Mouse (Mus musculus) inflammation-experienced regulatory T-cells (primary cell): ENCODE results near the gene 2310034C09Rik. TPM values are rescaled to one million over a fixed set of nuclear protein-coding genes. Genes with fewer than 3 reads are reported as not detected.

Experiments used
- polyA plus RNA-seq, 2 experiments: library from polyadenylated mRNA; unstranded; fragments of 100-300 nt; shearing (Covaris generic); gene quantifications; one replicate each; pipeline ENCODE4 v1.2.1; 2017

Gene 2310034C09Rik
- polyA plus RNA-seq, result not detected

GRCm38 (mm10) chr16:88758547-88758946 is at the start of gene 2310034C09Rik:
2310034C09Rik (plus strand) TSS chr16:88758847.

DNA sequence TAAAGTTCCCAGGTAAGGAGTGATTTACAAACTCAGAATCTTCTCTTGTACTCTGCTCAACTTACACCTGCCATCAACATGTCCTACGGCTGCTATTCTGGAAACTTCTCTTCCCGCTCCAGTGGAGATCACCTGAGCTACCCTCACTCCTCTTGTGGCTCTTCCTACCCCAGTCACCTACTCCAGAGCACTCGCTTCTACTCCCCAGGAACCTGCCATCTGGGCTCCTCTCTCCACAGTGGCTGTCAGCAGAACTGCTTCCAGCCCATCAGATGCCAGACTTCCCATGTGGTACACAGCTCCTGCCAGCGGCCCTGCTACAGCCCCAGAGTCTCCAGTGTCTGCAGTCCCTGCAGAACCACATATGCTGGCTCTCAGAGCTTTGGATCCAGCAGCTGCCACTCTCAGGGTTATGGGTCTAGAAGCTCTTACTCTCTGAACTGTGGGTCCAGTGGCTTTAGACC is 29.8 kb upstream of the 2310034C09Rik start, which contains the start of gene Krtap13-1:
Krtap13-1 (plus strand) TSS at position 51 of the 464 bp plus-strand sequence.

GRCm38 (mm10) chr16:88751535-88751934 is 7.1 kb upstream of the 2310034C09Rik start, which contains the start of gene Krtap13:
Krtap13 (minus strand) TSS chr16:88751635.

DNA sequence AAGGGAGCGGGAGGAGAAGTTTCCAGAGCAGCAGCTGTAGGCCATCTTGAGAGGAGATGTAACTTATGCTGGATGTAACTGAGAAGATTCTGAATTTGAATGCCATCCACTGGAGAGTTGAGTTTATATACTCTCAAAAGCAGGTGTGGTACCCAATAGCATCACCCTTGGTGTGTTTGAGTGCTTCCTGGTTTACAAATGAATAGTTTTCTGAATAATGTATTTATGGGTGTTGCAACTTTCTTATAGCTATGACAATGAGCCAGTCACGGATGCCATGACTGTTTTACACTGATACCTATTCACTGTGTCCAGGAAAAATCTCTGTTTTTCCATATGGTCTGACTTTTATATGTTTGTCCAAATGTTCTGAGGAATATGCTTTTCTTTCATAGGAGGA is 15.5 kb downstream of the 2310034C09Rik start, which contains the start of gene 2310057N15Rik:
2310057N15Rik (minus strand) TSS at position 101 of the 400 bp plus-strand sequence.

DNA sequence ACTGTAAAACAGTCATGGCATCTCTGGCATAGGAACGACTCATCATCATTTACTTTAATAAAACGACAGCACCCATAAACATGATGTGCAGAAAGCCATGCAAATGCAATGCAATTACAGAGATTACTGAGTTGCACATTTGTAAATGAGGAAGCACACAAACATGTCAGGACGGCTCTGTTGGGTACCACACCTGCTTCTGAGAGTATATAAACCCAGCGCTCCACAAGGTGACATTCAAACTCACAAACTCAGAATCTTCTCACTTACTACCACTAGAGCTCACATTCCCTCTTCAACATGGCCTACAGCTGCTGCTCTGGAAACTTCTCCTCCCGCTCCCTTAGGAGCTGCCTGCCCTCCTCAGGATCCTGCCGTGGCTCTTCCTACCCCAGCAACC is 18.9 kb downstream of the 2310034C09Rik start, which contains the start of gene Gm5965:
Gm5965 (plus strand) TSS at position 301 of the 400 bp plus-strand sequence.

Other genes starting within 250 kb of the 2310034C09Rik start
- gene Cldn8, start 195.7 kb upstream of the 2310034C09Rik start, polyA plus RNA-seq, result under 1 TPM in 1 of 2 experiments, not detected in 1; 0.51 TPM
- gene Krtap24-1, start 146.6 kb upstream of the 2310034C09Rik start, polyA plus RNA-seq, result not detected
- gene 2310079G19Rik, start 131.2 kb upstream of the 2310034C09Rik start, polyA plus RNA-seq, result not detected
- gene Krtap26-1, start 111.1 kb upstream of the 2310034C09Rik start, polyA plus RNA-seq, result under 1 TPM in 1 of 2 experiments, not detected in 1; 0.29 TPM
- gene Krtap27-1, start 87.2 kb upstream of the 2310034C09Rik start, polyA plus RNA-seq, result not detected
- gene 2310061N02Rik, start 50.9 kb upstream of the 2310034C09Rik start, polyA plus RNA-seq, result not detected
- under 1 TPM in 1 of 2 experiments, not detected in 1; 0.51 TPM for gene Krtap13-1, start 30.0 kb upstream of the 2310034C09Rik start, polyA plus RNA-seq
- gene Krtap13, start 7.2 kb upstream of the 2310034C09Rik start, polyA plus RNA-seq, result not detected
- gene 2310057N15Rik, start 15.4 kb downstream of the 2310034C09Rik start, polyA plus RNA-seq, result not detected
- gene Gm5965, start 19.0 kb downstream of the 2310034C09Rik start, polyA plus RNA-seq, result not detected
- gene Gm20741, start 53.4 kb downstream of the 2310034C09Rik start, polyA plus RNA-seq, result not detected
- gene Krtap15, start 61.4 kb downstream of the 2310034C09Rik start, polyA plus RNA-seq, result not detected
- not detected for gene Krtap14, start 67.3 kb downstream of the 2310034C09Rik start, polyA plus RNA-seq
- gene Krtap19-1, start 110.6 kb downstream of the 2310034C09Rik start, polyA plus RNA-seq, result 1 to 10 TPM in 1 of 2 experiments, not detected in 1; 1.2 TPM
- not detected for gene Krtap19-2, start 115.4 kb downstream of the 2310034C09Rik start, polyA plus RNA-seq
- gene Krtap19-3, start 119.2 kb downstream of the 2310034C09Rik start, polyA plus RNA-seq, result under 1 TPM in 1 of 2 experiments, not detected in 1; 0.31 TPM
- gene Krtap19-4, start 126.2 kb downstream of the 2310034C09Rik start, polyA plus RNA-seq, result not detected
- not detected for gene Krtap19-5, start 137.6 kb downstream of the 2310034C09Rik start, polyA plus RNA-seq
- not detected for gene Krtap19-9b, start 173.4 kb downstream of the 2310034C09Rik start, polyA plus RNA-seq
- gene Krtap16-3, start 204.0 kb downstream of the 2310034C09Rik start, polyA plus RNA-seq, result 1 to 10 TPM in 1 of 2 experiments, not detected in 1; 1.1 TPM